Mouse (Mus musculus): ENCODE data around the gene Olfr1039. TPM values are rescaled to one million over a fixed set of nuclear protein-coding genes. Genes with fewer than 3 reads are reported as not detected.
"Not testable (repeated sequence)": the region's sequence is repeated elsewhere in the genome, so short reads cannot be mapped to it uniquely, and the experiment has no call there.

Gene Olfr1039
- not detected in 2 replicates for polyA plus RNA-seq (2014; fragmentation: Nextera tagmentation; extraction: Ambion mirVana)

GRCm38 (mm10) chr2:86135828-86136227, at the start of gene Olfr1039:
Gene Olfr1039, minus strand, starts transcription at chr2:86135928.
- no peak for TF ChIP-seq CTCF (IDR thresholded peaks at IDR 0.05; ENCODE audit: low read depth)
- WGBS = 89% methylated on average over 1 of the region's 1 CpGs
- Histone ChIP-seq H3K4me1 (ENCODE audit: insufficient read depth) (no peaks in the 10 kb centered on the region), H3K9ac (no peak within 1 kb of the TSS), H3K9me3 (ENCODE audit: low read depth, low read length) (no peaks in the 10 kb centered on the region), H3K4me2 (no peak within 1 kb of the TSS), H3K4me3 (ENCODE audit: low read depth, low read length) (no peak within 1 kb of the TSS), H3K27me3 (ENCODE audit: insufficient read depth, low read length) (no peaks in the 10 kb centered on the region), H3K36me3 (ENCODE audit: insufficient read depth) (no peaks in the 10 kb centered on the region), H3K27ac (ENCODE audit: low read depth) (no peak within 1 kb of the TSS)
- ATAC-seq (ENCODE audit: insufficient read depth) = no peak
- no peak for DNase-seq

- H3K9ac ChIP-seq = no peak overlapping the region
- H3K4me3 ChIP-seq (ENCODE audit: low read depth, low read length) = no peak overlapping the region
- no peaks in the 10 kb centered on the region for H3K36me3 ChIP-seq (ENCODE audit: insufficient read depth)
- TF ChIP-seq CTCF (IDR thresholded peaks at IDR 0.05; ENCODE audit: low read depth) = no peak
- H3K27ac ChIP-seq (ENCODE audit: low read depth) = no peak overlapping the region
- DNase-seq = no peak
- H3K9me3 ChIP-seq (ENCODE audit: low read depth, low read length) = no peaks in the 10 kb centered on the region
- no peaks in the 10 kb centered on the region for H3K4me1 ChIP-seq (ENCODE audit: insufficient read depth)
- 80% methylated on average over 3 of the region's 3 CpGs for WGBS
- ATAC-seq (ENCODE audit: insufficient read depth) = no peak
- H3K27me3 ChIP-seq (ENCODE audit: insufficient read depth, low read length) = no peaks in the 10 kb centered on the region
- no peak overlapping the region for H3K4me2 ChIP-seq
Observed at GRCm38 (mm10) chr2:86179950-86180349, 44.2 kb upstream of the Olfr1039 start.

- no peak for DNase-seq
- Histone ChIP-seq H3K4me2 (no peak within 1 kb of the TSS), H3K27ac (ENCODE audit: low read depth) (no peak within 1 kb of the TSS), H3K9ac (no peak within 1 kb of the TSS), H3K27me3 (ENCODE audit: insufficient read depth, low read length) (no peaks in the 10 kb centered on the region), H3K4me3 (ENCODE audit: low read depth, low read length) (no peak within 1 kb of the TSS), H3K9me3 (ENCODE audit: low read depth, low read length) (no peaks in the 10 kb centered on the region), H3K36me3 (ENCODE audit: insufficient read depth) (no peaks in the 10 kb centered on the region), H3K4me1 (ENCODE audit: insufficient read depth) (no peaks in the 10 kb centered on the region)
- no peak for ATAC-seq (ENCODE audit: insufficient read depth)
- no peak for TF ChIP-seq CTCF (IDR thresholded peaks at IDR 0.05; ENCODE audit: low read depth)
Observed at GRCm38 (mm10) chr2:86177720-86178119, 42.0 kb upstream of the Olfr1039 start, which contains the start of gene Olfr1044. Gene Olfr1044, minus strand, starts transcription at chr2:86177820.

DNA sequence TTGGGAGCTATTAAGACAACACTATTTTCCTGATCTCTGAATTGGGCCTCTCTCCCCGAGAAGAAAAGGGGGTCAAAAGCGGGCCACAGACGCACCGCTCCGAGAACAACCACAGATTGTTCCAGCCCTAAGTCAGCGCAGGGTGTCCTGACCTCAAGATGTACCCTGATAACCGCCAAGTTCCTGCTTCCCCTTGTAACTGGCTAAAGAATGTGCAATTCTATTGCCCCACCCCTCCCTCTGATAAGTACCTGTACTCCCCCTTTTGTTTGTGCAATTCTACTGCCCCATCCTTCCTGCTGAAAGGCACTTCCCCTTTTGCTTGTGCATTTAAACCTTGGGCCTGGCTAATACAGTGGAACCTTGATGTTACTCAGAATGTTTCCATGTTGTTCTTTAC, 39.7 kb upstream of the Olfr1039 start:
- not testable (repeated sequence) for H3K4me2 ChIP-seq; ATAC-seq (ENCODE audit: insufficient read depth); H3K9ac ChIP-seq; H3K9me3 ChIP-seq (ENCODE audit: low read depth, low read length); H3K27ac ChIP-seq (ENCODE audit: low read depth); H3K36me3 ChIP-seq (ENCODE audit: insufficient read depth); DNase-seq; H3K4me1 ChIP-seq (ENCODE audit: insufficient read depth); H3K4me3 ChIP-seq (ENCODE audit: low read depth, low read length); H3K27me3 ChIP-seq (ENCODE audit: insufficient read depth, low read length)
- 77% methylated on average over 7 of the region's 7 CpGs for WGBS

GRCm38 (mm10) chr2:86167422-86167821, 31.7 kb upstream of the Olfr1039 start, which contains the start of gene Olfr1043:
Gene Olfr1043, minus strand, starts transcription at chr2:86167522.
- Histone ChIP-seq H3K36me3 (ENCODE audit: insufficient read depth) (no peaks in the 10 kb centered on the region), H3K27me3 (ENCODE audit: insufficient read depth, low read length) (no peaks in the 10 kb centered on the region), H3K27ac (ENCODE audit: low read depth) (no peak within 1 kb of the TSS), H3K9me3 (ENCODE audit: low read depth, low read length) (no peaks in the 10 kb centered on the region), H3K4me3 (ENCODE audit: low read depth, low read length) (no peak within 1 kb of the TSS), H3K4me2 (no peak within 1 kb of the TSS), H3K4me1 (ENCODE audit: insufficient read depth) (no peaks in the 10 kb centered on the region), H3K9ac (no peak within 1 kb of the TSS)
- DNase-seq = no peak
- no peak for ATAC-seq (ENCODE audit: insufficient read depth)
- 83% methylated on average over 2 of the region's 2 CpGs for WGBS
- no peak for TF ChIP-seq CTCF (IDR thresholded peaks at IDR 0.05; ENCODE audit: low read depth)

DNA sequence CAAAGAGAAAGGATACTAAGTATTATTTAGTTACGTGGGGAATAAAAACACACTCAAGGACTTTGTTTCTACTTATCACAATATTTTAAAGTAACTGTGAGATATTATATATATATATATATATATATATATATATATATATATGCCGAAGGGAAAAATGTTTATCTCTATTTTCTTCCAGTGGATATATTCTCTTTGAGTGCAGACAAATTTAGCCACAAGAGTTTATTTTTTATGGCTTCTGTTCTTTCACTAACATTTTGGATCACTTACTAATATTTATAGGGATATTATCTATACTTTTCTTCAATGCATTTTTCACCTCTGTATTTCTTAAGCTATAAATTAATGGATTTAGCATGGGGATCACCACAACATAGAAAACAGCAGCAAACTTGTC, 26.0 kb upstream of the Olfr1039 start, which contains the start of gene Olfr1042:
Gene Olfr1042, minus strand, starts transcription at position 101 of the 400 bp plus-strand sequence.
- 78% methylated on average over 2 of the region's 2 CpGs for WGBS
- no peaks in the 10 kb centered on the region for H3K9me3 ChIP-seq (ENCODE audit: low read depth, low read length)
- TF ChIP-seq CTCF (IDR thresholded peaks at IDR 0.05; ENCODE audit: low read depth) = no peak
- H3K4me1 ChIP-seq (ENCODE audit: insufficient read depth) = no peaks in the 10 kb centered on the region
- H3K27me3 ChIP-seq (ENCODE audit: insufficient read depth, low read length) = no peaks in the 10 kb centered on the region
- H3K9ac ChIP-seq = no peak within 1 kb of the TSS
- H3K4me2 ChIP-seq = no peak within 1 kb of the TSS
- H3K27ac ChIP-seq (ENCODE audit: low read depth) = no peak within 1 kb of the TSS
- ATAC-seq (ENCODE audit: insufficient read depth) (no peak), DNase-seq (no peak)
- no peaks in the 10 kb centered on the region for H3K36me3 ChIP-seq (ENCODE audit: insufficient read depth)
- no peak within 1 kb of the TSS for H3K4me3 ChIP-seq (ENCODE audit: low read depth, low read length)

DNA sequence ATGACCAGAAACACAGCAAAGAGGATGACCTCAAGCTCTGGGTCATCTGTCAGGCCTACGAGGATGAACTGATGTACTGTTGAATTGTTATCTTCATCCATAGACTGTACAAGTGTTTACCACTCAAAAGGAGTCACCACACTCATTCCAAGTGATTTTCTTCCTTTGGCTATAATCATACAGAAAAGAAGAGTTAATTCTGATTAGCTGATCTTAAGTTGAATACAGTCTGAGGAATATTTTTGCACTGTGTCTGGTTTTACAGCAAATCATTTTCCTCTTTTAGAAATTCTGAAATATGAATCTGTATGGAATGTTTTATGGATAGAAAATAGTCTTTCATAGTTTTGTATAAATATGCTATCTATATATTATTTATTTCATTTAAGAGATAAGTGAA, 10.9 kb upstream of the Olfr1039 start, which contains the start of gene Olfr1040:
Gene Olfr1040, minus strand, starts transcription at position 101 of the 400 bp plus-strand sequence.
- WGBS = 68% methylated on average over 1 of the region's 1 CpGs
- no peaks in the 10 kb centered on the region for H3K4me1 ChIP-seq (ENCODE audit: insufficient read depth)
- H3K9ac ChIP-seq = no peak within 1 kb of the TSS
- no peak within 1 kb of the TSS for H3K4me2 ChIP-seq
- no peaks in the 10 kb centered on the region for H3K36me3 ChIP-seq (ENCODE audit: insufficient read depth)
- no peak within 1 kb of the TSS for H3K27ac ChIP-seq (ENCODE audit: low read depth)
- no peak within 1 kb of the TSS for H3K4me3 ChIP-seq (ENCODE audit: low read depth, low read length)
- DNase-seq = no peak
- no peak for TF ChIP-seq CTCF (IDR thresholded peaks at IDR 0.05; ENCODE audit: low read depth)
- H3K27me3 ChIP-seq (ENCODE audit: insufficient read depth, low read length) = no peaks in the 10 kb centered on the region
- ATAC-seq (ENCODE audit: insufficient read depth) = no peak
- no peaks in the 10 kb centered on the region for H3K9me3 ChIP-seq (ENCODE audit: low read depth, low read length)

GRCm38 (mm10) chr2:86087285-86087684, 48.4 kb downstream of the Olfr1039 start, which contains the start of gene Olfr1037:
Gene Olfr1037, minus strand, starts transcription at chr2:86087385.
- H3K27me3 ChIP-seq (ENCODE audit: insufficient read depth, low read length) = no peaks in the 10 kb centered on the region
- 87% methylated on average over 2 of the region's 2 CpGs for WGBS
- ATAC-seq (ENCODE audit: insufficient read depth) (no peak), DNase-seq (no peak)
- H3K9me3 ChIP-seq (ENCODE audit: low read depth, low read length) = no peaks in the 10 kb centered on the region
- no peaks in the 10 kb centered on the region for H3K4me1 ChIP-seq (ENCODE audit: insufficient read depth)
- H3K4me2 ChIP-seq = no peak within 1 kb of the TSS
- no peak within 1 kb of the TSS for H3K27ac ChIP-seq (ENCODE audit: low read depth)
- no peaks in the 10 kb centered on the region for H3K36me3 ChIP-seq (ENCODE audit: insufficient read depth)
- no peak within 1 kb of the TSS for H3K4me3 ChIP-seq (ENCODE audit: low read depth, low read length)
- H3K9ac ChIP-seq = no peak within 1 kb of the TSS
- no peak for TF ChIP-seq CTCF (IDR thresholded peaks at IDR 0.05; ENCODE audit: low read depth)

DNA sequence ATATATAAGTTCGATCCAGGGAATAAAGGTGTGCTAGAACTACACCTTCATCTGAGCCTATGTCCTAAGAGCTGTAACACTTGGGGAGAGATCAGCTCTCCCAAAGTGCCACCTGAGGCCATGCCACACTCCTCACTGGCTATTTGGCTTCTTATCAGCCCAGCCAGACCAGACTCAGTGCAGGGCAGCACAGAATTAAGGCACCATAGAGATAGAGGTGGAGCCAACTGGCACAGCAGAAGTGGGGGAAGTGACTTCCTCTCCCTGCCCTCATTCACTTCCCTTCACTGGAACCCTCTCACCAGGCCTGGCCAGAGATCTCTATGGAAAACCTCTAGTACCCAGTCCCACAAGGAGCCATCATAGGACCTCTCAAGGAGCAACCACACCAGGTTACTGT, 55.2 kb downstream of the Olfr1039 start:
- ATAC-seq (ENCODE audit: insufficient read depth); H3K4me1 ChIP-seq (ENCODE audit: insufficient read depth); H3K27me3 ChIP-seq (ENCODE audit: insufficient read depth, low read length); H3K9ac ChIP-seq; H3K9me3 ChIP-seq (ENCODE audit: low read depth, low read length); H3K36me3 ChIP-seq (ENCODE audit: insufficient read depth); H3K4me2 ChIP-seq; H3K27ac ChIP-seq (ENCODE audit: low read depth); DNase-seq; H3K4me3 ChIP-seq (ENCODE audit: low read depth, low read length): not testable (repeated sequence)
- WGBS = 92% methylated on average over 1 of the region's 1 CpGs

All from lung, embryonic 14.5 days (tissue).